Mouse (Mus musculus) MEL (cell line): Measurements from ENCODE around the gene Naa16. TPM values are rescaled to one million over a fixed set of nuclear protein-coding genes. Genes with fewer than 3 reads are reported as not detected.

ENCODE experiments used
- DNase-seq: peaks from one replicate; pipeline ENCODE4 v3.0.0; 2011; ENCODE audit warnings: low read depth, low spot score
- H3K27ac ChIP-seq: 2 replicates; pipeline ENCODE4 v1.5.1; 2012; ENCODE audit warnings: low read depth, mild to moderate bottlenecking, control low read depth, low read length, moderate library complexity; ENCODE audit not compliant: control insufficient read depth
- H3K27me3 ChIP-seq, 2 experiments: fragments of 150-350 bp in 1 of 2; sonication (generic) in 1 of 2; 2 replicates each; pipeline ENCODE4 v1.6.1; 2012; ENCODE audit warnings: low read length in 2 of 2, mild to moderate bottlenecking in 2 of 2, improper control_type of control experiment in 1 of 2, moderate library complexity in 1 of 2; ENCODE audit not compliant: insufficient read depth in 2 of 2, control insufficient read depth in 1 of 2
- H3K36me3 ChIP-seq, 2 experiments: 2 replicates each; pipeline ENCODE4 v1.6.1; 2012 to 2014; ENCODE audit warnings: low read length in 2 of 2, improper control_type of control experiment in 1 of 2, inconsistent platforms in 1 of 2, mild to moderate bottlenecking in 1 of 2; ENCODE audit not compliant: insufficient read depth in 2 of 2, control insufficient read depth in 1 of 2
- H3K4me1 ChIP-seq, 2 experiments: fragments of 150-350 bp in 1 of 2; sonication (generic) in 1 of 2; 2 replicates each; pipeline ENCODE4 v1.6.1; 2012; ENCODE audit warnings: low read length in 2 of 2, improper control_type of control experiment in 1 of 2, mild to moderate bottlenecking in 1 of 2; ENCODE audit not compliant: insufficient read depth in 2 of 2, control insufficient read depth in 1 of 2
- H3K4me3 ChIP-seq, 2 experiments: fragments of 150-350 bp in 1 of 2; sonication (generic) in 1 of 2; 2 replicates each; pipeline ENCODE4 v1.5.1; 2012; ENCODE audit warnings: low read depth in 2 of 2, low read length in 2 of 2, mild to moderate bottlenecking in 2 of 2, moderate library complexity in 2 of 2, control low read depth in 1 of 2, improper control_type of control experiment in 1 of 2; ENCODE audit not compliant: control insufficient read depth in 1 of 2, insufficient read depth in 1 of 2
- H3K79me2 ChIP-seq: 2 replicates; pipeline ENCODE4 v1.6.1; 2012; ENCODE audit warnings: mild to moderate bottlenecking, low read length, moderate library complexity; ENCODE audit not compliant: control insufficient read depth, poor library complexity, insufficient read depth
- H3K9ac ChIP-seq: 2 replicates; pipeline ENCODE4 v1.6.1; 2012; ENCODE audit warnings: low read depth, mild to moderate bottlenecking, control low read depth, low read length, moderate library complexity; ENCODE audit not compliant: control insufficient read depth, poor library complexity, severe bottlenecking
- H3K9me3 ChIP-seq: fragments of 150-350 bp; sonication (generic); replicated peaks from 2 replicates; pipeline ENCODE4 v1.6.1; 2012; ENCODE audit warnings: mild to moderate bottlenecking, low read length, improper control_type of control experiment, moderate library complexity; ENCODE audit not compliant: insufficient read depth
- BHLHE40 ChIP-seq: IDR thresholded peaks from 2 replicates; pipeline ENCODE4 v1.6.1; 2012; ENCODE audit warnings: low read depth, mild to moderate bottlenecking, inconsistent platforms, low read length, improper control_type of control experiment, borderline replicate concordance
- CHD1 ChIP-seq: IDR thresholded peaks from 2 replicates; pipeline ENCODE4 v1.6.1; 2012; ENCODE audit warnings: low read depth, mild to moderate bottlenecking, inconsistent platforms, low read length, improper control_type of control experiment
- ELF1 ChIP-seq: IDR thresholded peaks from 2 replicates; pipeline ENCODE4 v1.6.1; 2014; ENCODE audit warnings: low read depth, mild to moderate bottlenecking, inconsistent platforms, low read length, improper control_type of control experiment, moderate library complexity
- EP300 ChIP-seq, 2 experiments: IDR thresholded peaks; 2 replicates each; pipeline ENCODE4 v1.6.1; 2011; ENCODE audit warnings: improper control_type of control experiment in 2 of 2, low read length in 2 of 2, low read depth in 1 of 2, mild to moderate bottlenecking in 1 of 2
- GATA1 ChIP-seq: IDR thresholded peaks from 2 replicates; pipeline ENCODE4 v1.6.1; 2011; ENCODE audit warnings: low read depth, low read length, improper control_type of control experiment
- HCFC1 ChIP-seq: IDR thresholded peaks from 2 replicates; pipeline ENCODE4 v1.6.1; 2012; ENCODE audit warnings: low read depth, mild to moderate bottlenecking, inconsistent platforms, low read length, improper control_type of control experiment, moderate library complexity
- JUND ChIP-seq: IDR thresholded peaks from 2 replicates; pipeline ENCODE4 v1.6.1; 2011; ENCODE audit warnings: low read depth, mild to moderate bottlenecking, improper control_type of control experiment, low read length
- KAT2A ChIP-seq: conservative IDR thresholded peaks from 2 replicates; pipeline ENCODE4 v1.6.1; 2012; ENCODE audit warnings: low read depth, low read length, improper control_type of control experiment, inconsistent platforms
- MAFK ChIP-seq: IDR thresholded peaks from 2 replicates; pipeline ENCODE4 v1.6.1; 2011; ENCODE audit warnings: low read depth, mild to moderate bottlenecking, low read length, improper control_type of control experiment, borderline replicate concordance
- MAX ChIP-seq: IDR thresholded peaks from 2 replicates; pipeline ENCODE4 v1.6.1; 2011; ENCODE audit warnings: low read length, improper control_type of control experiment
- MAZ ChIP-seq: IDR thresholded peaks from 2 replicates; pipeline ENCODE4 v1.6.1; 2012; ENCODE audit warnings: low read depth, mild to moderate bottlenecking, inconsistent platforms, low read length, improper control_type of control experiment
- MEF2A ChIP-seq: IDR thresholded peaks from 2 replicates; pipeline ENCODE4 v1.6.1; 2014; ENCODE audit warnings: low read depth, mild to moderate bottlenecking, inconsistent platforms, low read length, improper control_type of control experiment; ENCODE audit not compliant: poor library complexity, insufficient replicate concordance, severe bottlenecking; ENCODE audit errors: extremely low read depth
- MXI1 ChIP-seq: IDR thresholded peaks from 2 replicates; pipeline ENCODE4 v1.6.1; 2011; ENCODE audit warnings: mild to moderate bottlenecking, low read depth, low read length, improper control_type of control experiment
- MYB ChIP-seq: IDR thresholded peaks from 2 replicates; pipeline ENCODE4 v1.6.1; 2011; ENCODE audit warnings: mild to moderate bottlenecking, low read depth, low read length, improper control_type of control experiment
- NELFE ChIP-seq: IDR thresholded peaks from 2 replicates; pipeline ENCODE4 v1.6.1; 2011; ENCODE audit warnings: low read depth, low read length, improper control_type of control experiment
- SMC3 ChIP-seq: IDR thresholded peaks from 2 replicates; pipeline ENCODE4 v1.6.1; 2011; ENCODE audit warnings: low read depth, low read length, improper control_type of control experiment
- TBP ChIP-seq: IDR thresholded peaks from 2 replicates; pipeline ENCODE4 v1.8.0; 2011; ENCODE audit warnings: low read depth, low read length, improper control_type of control experiment
- TCF12 ChIP-seq: IDR thresholded peaks from 2 replicates; pipeline ENCODE4 v1.6.1; 2014; ENCODE audit warnings: low read depth, mild to moderate bottlenecking, inconsistent platforms, low read length, improper control_type of control experiment, moderate library complexity
- USF1 ChIP-seq: IDR thresholded peaks from 2 replicates; pipeline ENCODE4 v1.6.1; 2014; ENCODE audit warnings: low read depth, mild to moderate bottlenecking, inconsistent platforms, low read length, improper control_type of control experiment, moderate library complexity
- USF2 ChIP-seq, 2 experiments: IDR thresholded peaks; 2 replicates each; pipeline ENCODE4 v1.6.1; 2011 to 2012; ENCODE audit warnings: improper control_type of control experiment in 2 of 2, low read length in 2 of 2, borderline replicate concordance in 1 of 2, inconsistent platforms in 1 of 2, low read depth in 1 of 2, mild to moderate bottlenecking in 1 of 2; ENCODE audit not compliant: insufficient read depth in 1 of 2
- ZC3H11A ChIP-seq: IDR thresholded peaks from 2 replicates; pipeline ENCODE4 v1.6.1; 2012; ENCODE audit warnings: low read depth, mild to moderate bottlenecking, inconsistent platforms, low read length, improper control_type of control experiment
- ZKSCAN1 ChIP-seq: IDR thresholded peaks from 2 replicates; pipeline ENCODE4 v1.6.1; 2012; ENCODE audit warnings: low read depth, mild to moderate bottlenecking, inconsistent platforms, low read length, improper control_type of control experiment, moderate library complexity
- ZMIZ1 ChIP-seq: IDR thresholded peaks from 2 replicates; pipeline ENCODE4 v1.6.1; 2012; ENCODE audit warnings: low read depth, mild to moderate bottlenecking, inconsistent platforms, low read length, improper control_type of control experiment, moderate library complexity
- ZNF384 ChIP-seq: IDR thresholded peaks from 2 replicates; pipeline ENCODE4 v1.6.1; 2012; ENCODE audit warnings: low read depth, mild to moderate bottlenecking, inconsistent platforms, low read length, improper control_type of control experiment
- polyA plus RNA-seq, 2 experiments: library from polyadenylated mRNA; stranded (reverse) in 1 of 2; unstranded in 1 of 2; fragments of >175 nt in 1 of 2; fragments of >200 nt in 1 of 2; gene quantifications; 2 replicates each; pipeline versions ENCODE4 v1.2.1 to v1.2.4; 2012; ENCODE audit warnings: low replicate concordance in 2 of 2, low read depth in 1 of 2; ENCODE audit not compliant: insufficient read length in 2 of 2, insufficient read depth in 1 of 2, missing spikeins in 1 of 2
- total RNA-seq: library from RNA; depleted of rRNA; stranded (reverse); fragments of 300-350 nt; gene quantifications from 2 replicates; pipeline ENCODE4 v1.2.3, GENCODE M21; 2012

The Naa16 gene
- total and polyA plus RNA-seq, 3 experiments = 22.4 to 51.6 TPM; not detected in 1

DNA sequence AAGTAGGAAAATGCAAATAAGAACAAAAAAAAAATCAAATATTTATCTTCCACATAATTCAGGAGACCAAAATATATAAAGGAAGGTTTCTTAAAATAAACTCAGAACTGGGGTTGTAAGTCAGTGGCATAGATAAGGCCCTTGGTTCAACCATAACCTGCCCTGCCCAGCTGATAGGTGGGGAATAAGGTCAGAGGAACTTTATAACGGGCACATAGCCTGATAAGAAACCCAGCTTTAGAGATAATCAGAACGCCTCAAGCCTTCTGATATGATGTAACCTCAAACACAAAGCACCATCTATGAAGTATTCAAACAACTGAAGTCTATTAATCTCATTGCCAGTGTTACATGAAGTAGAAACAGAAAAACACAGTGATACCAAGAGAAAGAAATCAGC, 32.5 kb downstream of the Naa16 start:
- no peaks in the 10 kb centered on the region; a peak in 1 of 4 replicates for H3K4me1 ChIP-seq
- H3K27ac ChIP-seq = no peak overlapping the region
- no peaks in the 10 kb centered on the region for H3K9me3 ChIP-seq
- TF ChIP-seq ZKSCAN1 = no peak
- TF ChIP-seq ELF1 = no peak
- no peak for TF ChIP-seq ZNF384
- TF ChIP-seq MXI1 = no peak
- TF ChIP-seq MAX = no peak
- no peak for TF ChIP-seq USF2 (IDR thresholded peaks at IDR 0.05; ENCODE audit: borderline replicate concordance in 1 of 2, insufficient read depth in 1 of 2, low read depth in 1 of 2, low read length in 2 of 2)
- TF ChIP-seq GATA1 = no peak
- TF ChIP-seq ZC3H11A = no peak
- TF ChIP-seq USF1 = no peak
- no peak for TF ChIP-seq CHD1
- no peak for TF ChIP-seq MAZ
- no peak for TF ChIP-seq MAFK
- no peak for TF ChIP-seq JUND
- no peak for TF ChIP-seq ZMIZ1
- no peak for TF ChIP-seq MEF2A
- TF ChIP-seq BHLHE40 = no peak
- no peak for TF ChIP-seq TCF12
- TF ChIP-seq TBP = no peak
- TF ChIP-seq HCFC1 = no peak
- no peak for TF ChIP-seq NELFE
- no peak overlapping the region for H3K4me3 ChIP-seq
- H3K79me2 ChIP-seq = no peaks in the 10 kb centered on the region
- no peak overlapping the region for H3K9ac ChIP-seq
- no peak for DNase-seq
- H3K27me3 ChIP-seq = no peaks in the 10 kb centered on the region
- peaks cover 3 to 27% of the 10 kb centered on the region in 2 experiments for H3K36me3 ChIP-seq

DNA sequence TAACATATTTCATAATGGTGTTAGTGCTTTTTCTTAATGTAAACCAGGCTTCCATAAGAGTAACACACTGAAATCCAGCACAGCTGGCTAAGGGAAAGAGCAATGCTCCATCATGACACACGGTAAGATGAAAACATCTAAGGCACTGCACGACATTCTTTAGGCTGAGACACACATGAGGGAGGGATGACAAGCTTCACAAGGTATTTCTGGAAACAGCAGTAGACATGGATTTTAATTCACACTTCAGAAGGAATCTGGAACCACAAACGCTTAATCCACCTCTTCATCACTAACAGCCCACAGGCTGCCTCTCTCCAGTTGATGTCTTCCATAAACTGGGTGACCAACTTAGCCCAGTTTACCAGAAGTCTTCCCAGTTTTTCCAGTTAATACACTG, 44.2 kb downstream of the Naa16 start:
- H3K4me3 ChIP-seq = no peak overlapping the region
- no peaks in the 10 kb centered on the region for H3K79me2 ChIP-seq
- H3K27ac ChIP-seq = no peak overlapping the region
- no peaks in the 10 kb centered on the region for H3K4me1 ChIP-seq
- H3K27me3 ChIP-seq = no peaks in the 10 kb centered on the region
- H3K9ac ChIP-seq = no peak overlapping the region
- TF ChIP-seq MAZ = no peak
- TF ChIP-seq ELF1 = no peak
- TF ChIP-seq KAT2A = no peak
- TF ChIP-seq MEF2A = no peak
- no peak for TF ChIP-seq EP300 (IDR thresholded peaks at IDR 0.05; ENCODE audit: low read depth in 1 of 2, low read length in 2 of 2)
- no peak for TF ChIP-seq SMC3
- TF ChIP-seq MYB = no peak
- DNase-seq = no peak
- no peaks in the 10 kb centered on the region for H3K9me3 ChIP-seq
- H3K36me3 ChIP-seq = peaks cover 2 to 29% of the 10 kb centered on the region in 2 experiments; a peak in 3 of 4 replicates
